13 mouse cellular contexts compared by ENCODE assay signal in genomic region chr10:40446088-40446604, GRCm38 (mm10).
DNase-seq lines count a peak whose midpoint lies in the region; ATAC-seq and TF ChIP-seq lines count a peak whose summit lies in the region.
"Had no signal": no experiment of that assay in that cellular context is flagged by ENCODE, and none has a peak within 500 bp of the region (broad histone marks: within the 10 kb centered on the region; RNA-seq: fewer than 3 reads in every experiment).

No protein-coding gene starts in this region.

- no peak overlapping the region for H3K4me2 ChIP-seq in hindbrain, embryonic 12.5 days (replicated peaks)
- H3K4me2 ChIP-seq in hindbrain, embryonic 11.5 days (replicated peaks; ENCODE audit: low read depth, low read length) = no peak overlapping the region
- no peak overlapping the region for H3K4me2 ChIP-seq in hindbrain, embryonic 16.5 days (ENCODE audit: low read length)

- H3K4me3 ChIP-seq in hindbrain, embryonic 12.5 days = no peak overlapping the region
- H3K4me3 ChIP-seq in hindbrain, embryonic 11.5 days (ENCODE audit: low read depth, low read length) = no peak overlapping the region
- H3K4me3 ChIP-seq in hindbrain, embryonic 16.5 days (ENCODE audit: low read length) = no peak overlapping the region

- H3K27ac ChIP-seq in hindbrain, embryonic 12.5 days = 0 out of 2 replicates have a peak overlapping the region, but pooled peaks have one; percentile 12
- H3K27ac ChIP-seq in hindbrain, embryonic 11.5 days (ENCODE audit: low read depth, low read length) = no peak overlapping the region
- H3K27ac ChIP-seq in hindbrain, embryonic 16.5 days (ENCODE audit: low read depth, low read length) = peak overlapping the region; percentile 33; the same call in 1 of the 2 replicates

- TF ChIP-seq CTCF in brain, embryonic 14.5 days (IDR thresholded peaks at IDR 0.05; ENCODE audit: borderline replicate concordance, extremely low read depth, insufficient read depth, insufficient read length) = no peak

- ATAC-seq in hindbrain, embryonic 12.5 days (ENCODE audit: low FRiP score) = no peak
- ATAC-seq in hindbrain, embryonic 11.5 days (ENCODE audit: low FRiP score) = no peak
- ATAC-seq in hindbrain, embryonic 16.5 days = peak; percentile 58

- H3K9me3 ChIP-seq in hindbrain, embryonic 12.5 days (replicated peaks) = no peaks in the 10 kb centered on the region
- no peaks in the 10 kb centered on the region for H3K9me3 ChIP-seq in hindbrain, embryonic 11.5 days (ENCODE audit: control insufficient read depth, low read length)
- H3K9me3 ChIP-seq in hindbrain, embryonic 16.5 days (ENCODE audit: control insufficient read depth, low read length) = no peaks in the 10 kb centered on the region

- no peak for TF ChIP-seq POLR2A in brain, embryonic 14.5 days (IDR thresholded peaks at IDR 0.05; ENCODE audit: borderline replicate concordance, extremely low read depth, insufficient read depth, insufficient read length, poor library complexity, severe bottlenecking)

- H3K36me3 ChIP-seq in hindbrain, embryonic 12.5 days = no peaks in the 10 kb centered on the region
- no peaks in the 10 kb centered on the region for H3K36me3 ChIP-seq in hindbrain, embryonic 11.5 days (ENCODE audit: control insufficient read depth, insufficient read depth, low read length)
- H3K36me3 ChIP-seq in hindbrain, embryonic 16.5 days (ENCODE audit: control insufficient read depth, insufficient read depth, low read length) = no peaks in the 10 kb centered on the region

- peaks cover 27% of the 10 kb centered on the region for H3K4me1 ChIP-seq in hindbrain, embryonic 12.5 days
- peaks cover 4% of the 10 kb centered on the region; the same call in 1 of the 2 replicates for H3K4me1 ChIP-seq in hindbrain, embryonic 11.5 days (replicated peaks; ENCODE audit: control insufficient read depth, insufficient read depth, low read length)
- H3K4me1 ChIP-seq in hindbrain, embryonic 16.5 days (ENCODE audit: control insufficient read depth, insufficient read depth, low read depth, low read length) = peaks cover 16% of the 10 kb centered on the region

- no peak for DNase-seq in hindbrain, embryonic 11.5 days (ENCODE audit: low spot score)
- peak; percentile 26 for DNase-seq in brain, embryonic 14.5 days (ENCODE audit: low read depth)
- peak; percentile 18 for DNase-seq in retina, embryonic 14.5 days (ENCODE audit: low spot score)
- no peak for DNase-seq in thymus, postnatal 36 days
- no peak for DNase-seq in ovary, postnatal 36 days (ENCODE audit: low spot score)
- DNase-seq: adrenal gland, postnatal 36 days; cerebellum, adult 18-20 months; heart, postnatal 4 days; kidney, adult 9 months; lung, adult 2 months; spleen, adult 18-20 months had no signal

- no peak overlapping the region for H3K9ac ChIP-seq in hindbrain, embryonic 12.5 days
- no peak overlapping the region for H3K9ac ChIP-seq in hindbrain, embryonic 11.5 days (ENCODE audit: low read depth, low read length)
- no peak overlapping the region for H3K9ac ChIP-seq in hindbrain, embryonic 16.5 days (ENCODE audit: low read depth, low read length)

- WGBS in hindbrain, embryonic 12.5 days = 50% methylated on average over 3 of the region's 3 CpGs
- 56% methylated on average over 3 of the region's 3 CpGs for WGBS in hindbrain, embryonic 11.5 days
- 45% methylated on average over 3 of the region's 3 CpGs for WGBS in hindbrain, embryonic 16.5 days

- no peaks in the 10 kb centered on the region for H3K27me3 ChIP-seq in hindbrain, embryonic 12.5 days
- no peaks in the 10 kb centered on the region for H3K27me3 ChIP-seq in hindbrain, embryonic 11.5 days (ENCODE audit: control insufficient read depth, insufficient read depth, low read length)
- H3K27me3 ChIP-seq in hindbrain, embryonic 16.5 days (replicated peaks; ENCODE audit: control insufficient read depth, insufficient read depth, low read length) = no peaks in the 10 kb centered on the region

Comparison
In these comparisons a context has a peak if more than half of its experiments do, and no peak if none do; other contexts are left out.
1. DNase-seq: peak in brain, embryonic 14.5 days (single experiment) and retina, embryonic 14.5 days (single experiment); none in hindbrain, embryonic 11.5 days (single experiment), thymus, postnatal 36 days (0 of 2) and ovary, postnatal 36 days (single experiment).